Mouse (Mus musculus): ENCODE results near the gene Cspg4.

DNA sequence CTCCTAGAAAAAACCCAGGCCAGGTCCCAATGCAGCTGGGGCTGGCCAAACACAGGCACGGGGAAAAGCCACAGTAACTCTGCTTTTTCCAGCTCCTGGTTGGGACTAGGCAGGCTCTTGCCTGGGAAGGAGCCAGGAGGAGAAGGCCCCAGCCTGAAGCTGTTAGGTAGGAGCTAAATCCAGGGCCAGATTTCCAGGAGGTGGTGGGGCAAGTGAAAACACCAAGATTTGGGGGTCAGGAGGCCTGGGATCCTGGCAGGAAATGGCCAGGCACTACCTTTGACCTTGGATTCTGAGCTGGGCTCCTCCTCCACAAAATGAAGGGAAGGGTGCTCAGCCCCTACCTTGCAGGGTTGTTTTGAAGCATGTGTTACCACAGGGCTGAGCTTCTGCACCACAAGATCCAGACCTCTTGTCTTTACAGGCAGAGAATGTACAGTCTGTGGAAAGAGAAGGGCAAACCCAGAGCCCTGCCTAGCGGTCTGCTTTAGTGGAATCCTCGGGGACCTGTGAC lies 560 bp upstream of the Cspg4 start, which contains the start of gene Odf3l1:
- TF ChIP-seq CTCF (IDR thresholded peaks at IDR 0.05; ENCODE audit: low read depth) (no peak), EP300 (optimal IDR thresholded peaks at IDR 0.05) (no peak)
